Mouse (Mus musculus) T-helper 1 cell (primary cell): ENCODE results near the gene Plch1.

Experiments
- in situ Hi-C: fragments of 300-600 bp; cut with MboI, MseI; formaldehyde crosslinking; loops from one replicate; pipeline ENCODE4 v1.15.1; 2025; ENCODE audit warnings: high pct_unique_total_duplicates

Gene Plch1

DNA sequence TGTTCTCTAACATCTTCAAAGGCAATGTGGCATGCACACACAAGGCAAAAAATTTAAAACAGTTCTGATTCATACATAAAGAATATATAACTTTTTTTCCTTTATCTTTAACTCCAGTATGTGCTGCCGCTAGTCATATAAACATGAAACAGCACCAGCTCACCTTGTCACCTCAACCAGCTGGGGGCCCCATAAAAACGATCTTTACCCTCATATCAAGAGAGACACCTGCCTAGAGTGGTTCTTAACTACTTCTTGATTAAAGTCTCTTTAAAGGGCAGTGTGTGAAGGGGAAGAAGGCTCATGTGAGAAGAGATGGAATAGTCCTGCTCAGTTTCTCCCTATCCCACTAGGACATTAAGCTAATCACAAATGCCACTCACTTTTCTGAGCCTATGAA is 205.6 kb downstream of the Plch1 start:
- in situ Hi-C loops: no loop called here

DNA sequence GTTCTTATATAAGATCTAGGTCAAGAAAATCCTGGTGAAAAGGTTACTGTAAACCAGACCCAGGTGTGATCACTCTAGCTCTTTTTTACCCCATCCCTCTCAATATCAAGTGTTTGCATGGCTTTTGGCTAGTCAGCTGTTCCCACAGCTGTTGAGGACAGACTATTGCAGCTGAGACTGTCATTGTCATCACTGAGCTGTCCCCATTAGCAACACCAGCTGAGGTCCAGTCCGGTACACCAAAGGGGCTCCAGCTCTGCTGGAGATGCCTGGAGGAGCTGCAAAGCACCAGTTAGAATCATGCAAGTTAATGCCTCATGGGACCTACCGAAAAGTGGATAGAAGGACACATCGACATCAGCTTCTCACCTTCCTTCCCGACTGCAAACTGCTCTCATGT is 206.5 kb downstream of the Plch1 start:
- in situ Hi-C loops: no loop called here

- in situ Hi-C loops: no loop called here
These were observed 230.5 kb downstream of the Plch1 start for GRCm38 (mm10) chr3:63668779-63669178.

GRCm38 (mm10) chr3:63665307-63665706 is 234.0 kb downstream of the Plch1 start:
- in situ Hi-C loops: no loop called here

DNA sequence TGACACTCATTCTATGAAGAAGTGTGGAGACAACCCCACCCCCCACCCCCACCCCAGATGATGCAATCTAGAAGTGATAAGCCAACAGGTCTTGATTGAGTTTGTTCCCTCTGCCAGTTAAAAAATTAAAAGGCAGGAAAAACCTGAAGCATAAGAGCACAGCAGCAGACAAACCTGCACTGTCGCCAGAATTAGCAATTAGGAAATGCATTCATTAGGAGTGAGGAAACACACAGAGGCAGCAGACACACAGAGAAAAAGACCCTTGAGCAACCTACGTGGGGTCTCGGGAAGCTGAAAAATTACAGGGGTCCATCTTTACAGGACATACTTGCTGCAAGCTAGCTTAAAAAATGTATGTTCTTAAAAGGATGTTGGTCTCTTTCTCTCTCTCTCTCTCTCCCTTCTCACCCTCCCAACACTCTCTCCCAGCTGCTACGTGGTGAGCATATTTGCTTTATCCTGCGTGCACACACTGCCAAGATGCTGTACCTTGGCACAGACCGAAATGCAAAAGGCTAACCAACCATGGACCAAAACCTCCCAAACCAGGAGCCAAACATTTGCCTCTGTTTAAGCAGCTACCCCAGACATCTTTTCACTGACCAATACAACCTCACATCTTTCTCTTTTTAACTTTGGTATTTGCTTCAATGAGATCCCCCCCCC is 234.6 kb downstream of the Plch1 start:
- in situ Hi-C loops: no loop called here
